Mouse (Mus musculus) lung, adult 18-20 months (tissue): ENCODE data around the gene Col15a1.
A peak's percentile ranks its signal among the peaks of the same experiment; 100 is the strongest.

ENCODE experiments used
- DNase-seq, 2 experiments: peaks; one replicate each; pipeline ENCODE4 v3.0.0; 2022; ENCODE audit warnings: mixed read lengths in 2 of 2

The Col15a1 gene

DNA sequence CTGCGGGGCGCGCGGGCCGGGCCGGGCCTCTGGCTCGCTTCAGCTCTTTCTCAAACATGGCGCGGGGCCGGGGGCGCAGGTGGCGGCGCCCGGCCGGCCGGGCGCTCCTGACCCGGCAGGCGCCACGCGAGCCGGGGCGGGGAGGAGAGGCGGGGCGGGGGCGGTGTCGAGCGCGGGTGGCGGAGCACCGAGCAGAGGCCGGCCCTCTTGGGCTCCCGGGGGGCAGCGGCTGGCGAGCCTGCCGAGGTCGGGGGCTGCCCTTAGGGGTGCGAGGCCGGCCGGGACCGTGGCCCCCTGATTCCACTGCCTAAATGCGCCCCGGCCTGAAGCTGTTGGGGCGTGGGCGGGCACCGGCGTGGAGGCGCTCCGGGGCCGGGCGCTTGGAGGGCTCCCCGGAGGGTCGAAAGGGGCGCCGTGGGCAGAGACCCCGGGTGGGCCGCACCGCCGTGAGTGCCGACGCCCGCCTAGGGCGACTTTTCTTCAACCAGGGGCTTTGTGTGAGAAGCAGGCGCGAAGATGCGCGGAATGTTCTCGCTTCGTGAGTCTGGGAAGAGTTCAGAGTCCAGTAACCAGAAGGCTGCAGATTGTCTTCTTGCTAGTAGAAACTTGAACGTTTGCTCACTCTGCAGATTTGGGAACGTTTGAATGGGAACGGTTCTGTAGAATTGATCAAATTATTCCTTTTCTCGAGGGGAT is 145.6 kb downstream of the Col15a1 start:
- peak; percentile 76 to 83 for DNase-seq

DNA sequence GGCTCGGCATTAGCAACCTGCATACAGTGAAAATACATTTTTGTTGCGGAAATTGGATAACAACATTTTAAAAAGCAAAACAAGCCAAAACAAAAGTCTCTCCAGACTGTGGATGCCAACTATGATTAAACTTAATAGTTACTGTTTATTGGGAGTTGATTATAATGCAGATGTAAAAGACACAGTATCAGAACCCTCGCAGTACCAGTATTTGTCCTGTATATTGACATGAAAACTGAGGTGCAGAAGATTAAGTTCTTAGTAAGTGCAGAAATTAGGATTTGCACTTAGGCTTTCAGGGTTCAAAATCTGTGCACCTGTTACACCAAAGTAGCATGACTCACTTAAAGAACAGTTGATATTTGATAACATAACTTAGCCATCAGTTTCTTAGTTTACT is 146.3 kb downstream of the Col15a1 start:
- no peak for DNase-seq

DNA sequence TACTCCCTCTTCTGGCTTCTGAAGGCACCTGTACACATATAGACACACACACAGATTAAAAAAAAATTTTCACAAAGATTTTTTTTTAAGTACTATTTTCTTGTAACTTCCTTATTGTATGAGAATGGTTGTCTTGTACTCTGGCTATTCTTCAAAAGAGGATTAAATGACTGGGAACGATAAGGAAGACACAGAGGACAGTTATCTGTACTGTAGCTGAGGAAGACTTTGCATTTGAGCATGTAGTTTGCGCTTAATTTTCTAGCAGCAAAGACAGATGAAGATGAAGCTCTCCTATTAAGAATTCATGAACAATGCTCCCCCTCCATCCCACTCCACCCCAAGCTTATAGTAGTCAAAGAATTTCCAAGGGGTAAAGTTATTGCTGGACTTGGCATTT is 154.7 kb downstream of the Col15a1 start:
- no peak for DNase-seq
